Mouse (Mus musculus) heart, adult 9 months (tissue): ENCODE measurements at regions not wholly inside any gene's neighbourhood (a gene's known extent, or its start where the extent isn't known, plus 50 kb on each side); places are given as distances from the start of the nearest gene placed in this dataset.
A peak's percentile ranks its signal among the peaks of the same experiment; 100 is the strongest.

Experiments
- DNase-seq, 2 experiments: peaks; one replicate each; pipeline ENCODE4 v3.0.0; 2022; ENCODE audit warnings: low spot score in 2 of 2

- peak; percentile 2 to 3 for DNase-seq
These were observed 164.2 kb upstream of the Gjb5 start for GRCm38 (mm10) chr4:127522151-127522550.

- DNase-seq, result no peak
These were observed 160.0 kb upstream of the Gjb5 start for GRCm38 (mm10) chr4:127517978-127518377.

- DNase-seq, result no peak
These were observed 159.6 kb upstream of the Gjb5 start for GRCm38 (mm10) chr4:127517539-127517938.

GRCm38 (mm10) chr4:127509936-127510335, 152.0 kb upstream of the Gjb5 start:
- DNase-seq, result no peak

- no peak for DNase-seq
These were observed 144.6 kb upstream of the Gjb5 start for GRCm38 (mm10) chr4:127502621-127503020.

GRCm38 (mm10) chr4:127501881-127502280, 143.9 kb upstream of the Gjb5 start:
- no peak for DNase-seq

- DNase-seq, result no peak
These were observed 129.2 kb upstream of the Gjb5 start for GRCm38 (mm10) chr4:127487016-127487780.

GRCm38 (mm10) chr4:127485238-127485637, 127.3 kb upstream of the Gjb5 start:
- no peak for DNase-seq

GRCm38 (mm10) chr4:127482461-127482860, 124.5 kb upstream of the Gjb5 start:
- DNase-seq, result no peak

- no peak for DNase-seq
These were observed 122.4 kb upstream of the Gjb5 start for GRCm38 (mm10) chr4:127480339-127480738.

GRCm38 (mm10) chr4:127469877-127470276, 111.9 kb upstream of the Gjb5 start:
- DNase-seq, result no peak

GRCm38 (mm10) chr4:127454511-127455119, 96.6 kb upstream of the Gjb5 start:
- no peak for DNase-seq

GRCm38 (mm10) chr4:127452081-127452480, 94.1 kb upstream of the Gjb5 start:
- no peak for DNase-seq

- DNase-seq, result no peak
These were observed 87.3 kb upstream of the Gjb5 start for GRCm38 (mm10) chr4:127445300-127445699.

GRCm38 (mm10) chr4:127444056-127444455, 86.1 kb upstream of the Gjb5 start:
- no peak for DNase-seq

GRCm38 (mm10) chr4:127442001-127442400, 84.0 kb upstream of the Gjb5 start:
- DNase-seq, result no peak

- no peak for DNase-seq
These were observed 82.6 kb upstream of the Gjb5 start for GRCm38 (mm10) chr4:127440602-127441001.

GRCm38 (mm10) chr4:127435076-127435475, 77.1 kb upstream of the Gjb5 start:
- DNase-seq, result peak; percentile 15 to 33

- no peak for DNase-seq
These were observed 72.3 kb upstream of the Gjb5 start for GRCm38 (mm10) chr4:127430237-127430636.

GRCm38 (mm10) chr4:127429748-127430147, 71.8 kb upstream of the Gjb5 start:
- no peak for DNase-seq

GRCm38 (mm10) chr4:127423855-127424254, 65.9 kb upstream of the Gjb5 start:
- peak; percentile 1 to 25 for DNase-seq

- no peak for DNase-seq
These were observed 64.0 kb upstream of the Gjb5 start for GRCm38 (mm10) chr4:127421927-127422450.

- no peak for DNase-seq
These were observed 63.1 kb upstream of the Gjb5 start for GRCm38 (mm10) chr4:127421129-127421528.
